Comparison of ENCODE assay signal across 8 mouse cellular contexts in the genomic region with DNA sequence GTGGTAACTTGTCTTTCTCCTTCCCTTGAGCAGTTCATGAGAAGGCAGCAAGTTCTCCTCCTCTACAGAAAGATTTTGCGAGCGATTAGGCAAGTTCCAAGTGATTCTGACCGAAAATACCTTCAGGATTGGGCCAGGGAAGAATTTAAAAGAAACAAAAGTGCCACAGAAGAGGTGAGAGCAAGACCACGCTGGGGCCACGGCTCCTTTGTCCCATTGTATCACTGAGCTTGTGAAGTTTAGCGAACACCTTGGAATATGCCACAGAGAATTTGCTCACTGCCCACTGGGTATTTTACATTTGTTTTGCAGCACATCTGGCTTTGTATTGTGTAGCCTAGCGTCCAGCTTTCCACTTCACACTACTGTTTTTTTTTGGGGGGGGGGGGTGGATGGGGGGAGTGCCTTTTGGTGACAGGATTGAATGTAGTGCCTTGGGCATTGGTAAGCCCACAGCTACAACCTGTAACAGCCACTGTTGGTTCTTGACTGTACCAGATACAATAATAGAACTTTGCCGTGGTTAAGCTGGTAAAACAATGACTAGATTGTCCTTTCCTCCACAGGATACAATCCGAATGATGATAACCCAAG. TPM values are rescaled to one million over a fixed set of nuclear protein-coding genes. Genes with fewer than 3 reads are reported as not detected.
DNase-seq lines count a peak whose midpoint lies in the region; ATAC-seq lines count a peak whose summit lies in the region.

No protein-coding gene starts in this region.

- peaks cover 7% of the 10 kb centered on the region; the same call in 1 of the 2 replicates for H3K4me1 ChIP-seq in kidney, embryonic 14.5 days (ENCODE audit: control insufficient read depth, insufficient read depth, low read length)
- H3K4me1 ChIP-seq in hindbrain, embryonic 11.5 days (replicated peaks; ENCODE audit: control insufficient read depth, insufficient read depth, low read length) = peaks cover 3% of the 10 kb centered on the region
- H3K4me1 ChIP-seq in midbrain, embryonic 14.5 days (ENCODE audit: control insufficient read depth, insufficient read depth, low read length) = peaks cover 7% of the 10 kb centered on the region

- no peaks in the 10 kb centered on the region for H3K27me3 ChIP-seq in kidney, embryonic 14.5 days (ENCODE audit: control insufficient read depth, insufficient read depth, low read length)
- H3K27me3 ChIP-seq in hindbrain, embryonic 11.5 days (ENCODE audit: control insufficient read depth, insufficient read depth, low read length) = no peaks in the 10 kb centered on the region
- no peaks in the 10 kb centered on the region for H3K27me3 ChIP-seq in midbrain, embryonic 14.5 days (ENCODE audit: control insufficient read depth, insufficient read depth, low read length)

- no peak for DNase-seq in kidney, adult 11 months
- DNase-seq in hindbrain, embryonic 11.5 days (ENCODE audit: low spot score) = no peak
- peak; percentile 57 for DNase-seq in midbrain, embryonic 14.5 days
- DNase-seq in left cerebral cortex, adult 18-20 months (ENCODE audit: low spot score in 2 of 2) = no peak
- DNase-seq in right cerebral cortex, postnatal 36 days (ENCODE audit: low spot score in 2 of 2) = no peak
- no peak for DNase-seq in cerebellum, adult 18-20 months

- H3K9ac ChIP-seq in kidney, embryonic 14.5 days (ENCODE audit: low read depth, low read length) = peak overlapping the region; percentile 87
- peak overlapping the region; percentile 98 for H3K9ac ChIP-seq in hindbrain, embryonic 11.5 days (ENCODE audit: low read depth, low read length)
- peak overlapping the region; percentile 92 for H3K9ac ChIP-seq in midbrain, embryonic 14.5 days (replicated peaks; ENCODE audit: low read length)

- H3K4me3 ChIP-seq in kidney, embryonic 14.5 days (ENCODE audit: low read length) = peak overlapping the region; percentile 77
- H3K4me3 ChIP-seq in hindbrain, embryonic 11.5 days (ENCODE audit: low read depth, low read length) = peak overlapping the region; percentile 76
- peak overlapping the region; percentile 83 for H3K4me3 ChIP-seq in midbrain, embryonic 14.5 days (replicated peaks; ENCODE audit: low read depth, low read length)

- H3K36me3 ChIP-seq in kidney, embryonic 14.5 days (ENCODE audit: control insufficient read depth, insufficient read depth, low read length) = peaks cover 5% of the 10 kb centered on the region
- no peaks in the 10 kb centered on the region for H3K36me3 ChIP-seq in hindbrain, embryonic 11.5 days (ENCODE audit: control insufficient read depth, insufficient read depth, low read length)
- peaks cover 12% of the 10 kb centered on the region for H3K36me3 ChIP-seq in midbrain, embryonic 14.5 days (ENCODE audit: control insufficient read depth, insufficient read depth, low read length)

- peak; percentile 47 for ATAC-seq in kidney, embryonic 14.5 days (ENCODE audit: low FRiP score, low TSS enrichment)
- peak; percentile 3 for ATAC-seq in activated CD4-positive, CD25-positive, alpha-beta regulatory T cell, adult 4 months
- ATAC-seq in hindbrain, embryonic 11.5 days (ENCODE audit: low FRiP score) = peak; percentile 62; the same call in 1 of the 2 replicates
- ATAC-seq in midbrain, embryonic 14.5 days (ENCODE audit: low FRiP score, low TSS enrichment) = peak; percentile 25; the same call in 1 of the 2 replicates

- 12% methylated on average over 9 of the region's 9 CpGs for WGBS in kidney, embryonic 14.5 days
- WGBS in hindbrain, embryonic 11.5 days = 13% methylated on average over 9 of the region's 9 CpGs
- 7% methylated on average over 9 of the region's 9 CpGs for WGBS in midbrain, embryonic 14.5 days

- H3K4me2 ChIP-seq in kidney, embryonic 14.5 days (replicated peaks; ENCODE audit: low read depth, low read length) = peak overlapping the region; percentile 72
- H3K4me2 ChIP-seq in hindbrain, embryonic 11.5 days (replicated peaks; ENCODE audit: low read depth, low read length) = peak overlapping the region; percentile 68
- peak overlapping the region; percentile 75 for H3K4me2 ChIP-seq in midbrain, embryonic 14.5 days (ENCODE audit: low read length)

- no peaks in the 10 kb centered on the region for H3K9me3 ChIP-seq in kidney, embryonic 14.5 days (ENCODE audit: control insufficient read depth, low read length)
- H3K9me3 ChIP-seq in hindbrain, embryonic 11.5 days (ENCODE audit: control insufficient read depth, low read length) = no peaks in the 10 kb centered on the region
- no peaks in the 10 kb centered on the region for H3K9me3 ChIP-seq in midbrain, embryonic 14.5 days (ENCODE audit: control insufficient read depth, low read length)

- H3K27ac ChIP-seq in kidney, embryonic 14.5 days (ENCODE audit: low read depth, low read length) = peak overlapping the region; percentile 99
- H3K27ac ChIP-seq in hindbrain, embryonic 11.5 days (ENCODE audit: low read depth, low read length) = peak overlapping the region; percentile 98
- peak overlapping the region; percentile 99 for H3K27ac ChIP-seq in midbrain, embryonic 14.5 days (replicated peaks; ENCODE audit: low read depth, low read length)

RNA-seq across cellular contexts. Expression of a gene that starts 0.6 kb away (rescaled TPM):
- 116 and 146 TPM in 2 replicates for polyA plus RNA-seq in kidney, embryonic 14.5 days (2014; fragmentation: Nextera tagmentation; extraction: Ambion mirVana)
- polyA plus RNA-seq in activated CD4-positive, CD25-positive, alpha-beta regulatory T cell, adult 4 months (2017; shearing (Covaris generic)) = 10 to 100 TPM; 73.5 to 78.9 TPM
- 154 and 162 TPM in 2 replicates for polyA plus RNA-seq in hindbrain, embryonic 11.5 days (2014; fragmentation: Nextera tagmentation; extraction: Ambion mirVana)
- 129 and 139 TPM in 2 replicates for polyA plus RNA-seq in midbrain, embryonic 14.5 days (2014; fragmentation: Nextera tagmentation; extraction: Ambion mirVana)
- total RNA-seq in left cerebral cortex, adult 18-20 months (2021) = 10 to 100 TPM; 30.6 to 40.0 TPM

Comparison
In these comparisons a context has a peak if more than half of its experiments do, and no peak if none do; other contexts are left out.
1. ATAC-seq: peak in every context shown above with its lines; median percentile 62 in hindbrain, embryonic 11.5 days; 47 in kidney, embryonic 14.5 days; 25 in midbrain, embryonic 14.5 days; 3 in activated CD4-positive, CD25-positive, alpha-beta regulatory T cell, adult 4 months.